Mouse (Mus musculus): Measurements from ENCODE around the gene Prcd. TPM values are rescaled to one million over a fixed set of nuclear protein-coding genes. Genes with fewer than 3 reads are reported as not detected.

The Prcd gene
- polyA plus RNA-seq, 1 experiment = 2.8 TPM

DNA sequence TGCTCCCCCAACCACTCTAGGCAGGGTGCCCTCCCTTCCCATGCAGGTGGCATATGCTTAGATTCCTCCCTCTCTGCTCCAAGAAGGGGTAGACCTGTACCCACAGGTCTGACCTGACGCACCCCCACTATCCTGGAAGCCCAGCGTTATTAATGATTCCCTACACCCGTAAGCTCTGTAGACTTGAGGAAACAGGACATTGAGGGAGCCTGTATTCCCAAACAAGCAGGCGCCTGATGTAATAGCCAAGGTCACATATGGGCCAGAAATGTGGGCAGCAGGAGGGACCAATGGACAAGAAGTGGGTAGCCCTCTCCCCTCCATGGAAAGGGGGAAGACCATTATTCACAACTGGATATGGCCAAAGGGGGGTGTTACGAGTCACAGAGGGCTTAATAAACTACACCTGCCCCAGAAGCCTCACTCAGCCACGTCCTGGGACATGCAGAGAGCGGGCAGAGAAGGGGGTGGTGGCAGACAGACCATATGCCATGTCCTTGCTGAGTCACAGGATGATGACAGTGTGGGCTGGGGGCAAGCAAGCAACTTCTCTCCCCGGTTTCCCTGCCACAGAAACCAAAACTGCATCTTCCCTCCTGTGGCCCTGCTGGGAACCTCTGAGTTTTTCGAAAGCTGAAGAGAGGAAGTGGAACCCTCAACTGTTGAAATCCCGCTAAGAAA lies 36.8 kb upstream of the Prcd start:
- TF ChIP-seq POLR2A (IDR thresholded peaks at IDR 0.05; ENCODE audit: borderline replicate concordance, extremely low read depth, low read depth, low read length) (no peak), CTCF (IDR thresholded peaks at IDR 0.05; ENCODE audit: insufficient read depth, low read length) (no peak)
- H3K4me1 ChIP-seq (ENCODE audit: control insufficient read depth, insufficient read depth, low read length) = peaks cover 58% of the 10 kb centered on the region
- 38% methylated on average over 10 of the region's 10 CpGs for WGBS
- DNase-seq = no peak
- H3K4me3 ChIP-seq (replicated peaks; ENCODE audit: extremely low read depth, low read depth, low read length) = no peak overlapping the region

DNA sequence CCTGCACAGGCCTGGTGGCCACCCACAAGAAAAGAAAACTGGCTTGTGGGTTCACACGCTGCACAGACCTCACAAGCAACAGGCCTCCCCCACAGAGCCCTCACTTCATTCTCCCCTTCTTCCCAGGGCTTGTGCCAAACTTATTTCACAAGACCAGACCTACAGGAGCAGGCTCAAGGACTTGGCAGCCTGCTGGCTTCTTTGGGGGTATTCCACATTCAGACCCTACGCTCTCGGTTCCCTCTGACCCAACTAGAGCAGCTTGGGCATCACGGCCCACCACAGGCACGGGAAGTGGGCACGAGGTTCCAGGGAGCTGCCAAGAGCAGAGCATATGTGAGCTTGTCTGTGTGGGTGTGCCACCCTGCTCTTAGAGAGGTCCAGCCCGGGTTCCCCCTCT lies 35.7 kb upstream of the Prcd start:
- WGBS = 36% methylated on average over 7 of the region's 7 CpGs
- Histone ChIP-seq H3K4me1 (ENCODE audit: control insufficient read depth, insufficient read depth, low read length) (peaks cover 68% of the 10 kb centered on the region), H3K4me3 (replicated peaks; ENCODE audit: extremely low read depth, low read depth, low read length) (no peak overlapping the region)
- no peak for TF ChIP-seq POLR2A (IDR thresholded peaks at IDR 0.05; ENCODE audit: borderline replicate concordance, extremely low read depth, low read depth, low read length)
- DNase-seq = peak; percentile 60

DNA sequence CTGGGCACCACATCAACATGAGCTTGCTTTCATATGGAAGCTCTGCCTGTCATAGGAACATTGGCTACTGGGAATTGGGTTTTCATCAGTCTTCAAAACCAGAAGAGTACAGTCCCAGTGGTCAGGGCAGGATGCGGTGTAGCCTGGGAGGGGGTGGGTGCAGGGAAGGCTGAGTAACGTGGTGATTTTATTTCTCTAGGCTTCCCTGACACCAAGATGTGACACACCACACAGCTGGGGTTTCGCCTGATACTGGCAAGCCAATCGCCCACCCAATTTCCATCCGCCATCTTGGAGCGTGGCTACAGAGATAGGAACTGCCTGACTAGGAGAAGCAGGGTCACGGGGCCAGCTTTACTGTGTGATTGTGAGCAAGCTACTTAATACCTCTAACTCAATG lies 34.7 kb upstream of the Prcd start:
- no peak for TF ChIP-seq POLR2A (IDR thresholded peaks at IDR 0.05; ENCODE audit: borderline replicate concordance, extremely low read depth, low read depth, low read length)
- TF ChIP-seq CTCF (IDR thresholded peaks at IDR 0.05; ENCODE audit: insufficient read depth, low read length) = no peak
- WGBS = 83% methylated on average over 7 of the region's 7 CpGs
- Histone ChIP-seq H3K4me3 (replicated peaks; ENCODE audit: extremely low read depth, low read depth, low read length) (no peak overlapping the region), H3K4me1 (ENCODE audit: control insufficient read depth, insufficient read depth, low read length) (peaks cover 75% of the 10 kb centered on the region)
- DNase-seq = no peak

DNA sequence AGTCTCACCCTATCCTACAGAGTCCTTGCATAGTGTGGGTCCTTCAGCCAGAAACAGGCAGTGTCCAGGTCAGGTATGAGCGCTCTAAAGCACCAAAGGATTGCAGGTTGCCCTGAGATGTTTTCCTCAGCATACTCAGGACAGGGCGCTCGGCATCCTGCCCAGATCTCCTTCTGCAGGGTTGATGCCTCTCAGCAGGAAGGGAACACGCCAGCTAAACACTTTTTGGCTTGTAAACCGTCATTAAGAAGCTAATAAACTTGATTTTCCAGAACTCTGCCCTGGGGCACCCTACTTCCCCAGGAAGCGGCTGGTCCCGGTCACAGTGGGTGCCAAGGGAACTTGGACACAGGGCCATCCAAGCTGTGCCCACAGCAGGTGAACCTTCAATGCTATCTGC lies 34.2 kb upstream of the Prcd start:
- no peak for TF ChIP-seq CTCF (IDR thresholded peaks at IDR 0.05; ENCODE audit: insufficient read depth, low read length)
- TF ChIP-seq POLR2A (IDR thresholded peaks at IDR 0.05; ENCODE audit: borderline replicate concordance, extremely low read depth, low read depth, low read length) = no peak
- H3K4me3 ChIP-seq (replicated peaks; ENCODE audit: extremely low read depth, low read depth, low read length) = no peak overlapping the region
- H3K4me1 ChIP-seq (ENCODE audit: control insufficient read depth, insufficient read depth, low read length) = peaks cover 75% of the 10 kb centered on the region
- WGBS = 44% methylated on average over 7 of the region's 7 CpGs
- peak; percentile 77 for DNase-seq

DNA sequence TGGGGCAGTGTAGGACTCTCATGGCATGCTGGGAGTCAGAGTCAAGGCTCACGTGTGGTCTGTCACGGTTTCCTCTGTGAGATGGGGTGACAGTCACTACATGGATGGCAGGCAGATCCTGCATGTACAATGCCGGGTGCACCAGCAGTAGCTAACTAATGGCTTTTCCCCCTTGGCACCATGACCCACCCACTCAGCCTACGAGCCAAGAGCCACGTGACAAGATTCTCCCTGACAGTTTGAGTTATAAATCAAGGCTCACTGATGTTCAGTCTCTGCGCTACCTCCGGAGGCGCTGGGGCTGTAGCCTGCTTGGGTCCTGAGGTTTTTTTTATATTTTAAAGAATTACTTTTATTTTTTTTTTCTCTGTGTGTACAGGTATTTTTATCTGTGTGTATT lies 33.8 kb upstream of the Prcd start:
- no peak overlapping the region for H3K4me3 ChIP-seq (replicated peaks; ENCODE audit: extremely low read depth, low read depth, low read length)
- peaks cover 76% of the 10 kb centered on the region for H3K4me1 ChIP-seq (ENCODE audit: control insufficient read depth, insufficient read depth, low read length)
- no peak for TF ChIP-seq CTCF (IDR thresholded peaks at IDR 0.05; ENCODE audit: insufficient read depth, low read length)
- TF ChIP-seq POLR2A (IDR thresholded peaks at IDR 0.05; ENCODE audit: borderline replicate concordance, extremely low read depth, low read depth, low read length) = no peak
- no peak for DNase-seq
- 24% methylated on average over 8 of the region's 8 CpGs for whole genome bisulfite sequencing

- TF ChIP-seq POLR2A (IDR thresholded peaks at IDR 0.05; ENCODE audit: borderline replicate concordance, extremely low read depth, low read depth, low read length) (no peak), CTCF (IDR thresholded peaks at IDR 0.05; ENCODE audit: insufficient read depth, low read length) (no peak)
- Histone ChIP-seq H3K4me1 (ENCODE audit: control insufficient read depth, insufficient read depth, low read length) (peaks cover 72% of the 10 kb centered on the region), H3K4me3 (replicated peaks; ENCODE audit: extremely low read depth, low read depth, low read length) (no peak overlapping the region)
- DNase-seq = peak; percentile 65
- WGBS = 39% methylated on average over 9 of the region's 9 CpGs
Measured at GRCm38 (mm10) chr11:116620073-116620472, 33.3 kb upstream of the Prcd start.

GRCm38 (mm10) chr11:116620559-116621253 lies 32.6 kb upstream of the Prcd start:
- H3K4me1 ChIP-seq (ENCODE audit: control insufficient read depth, insufficient read depth, low read length) = peaks cover 68% of the 10 kb centered on the region
- DNase-seq = no peak
- H3K4me3 ChIP-seq (replicated peaks; ENCODE audit: extremely low read depth, low read depth, low read length) = no peak overlapping the region
- TF ChIP-seq CTCF (IDR thresholded peaks at IDR 0.05; ENCODE audit: insufficient read depth, low read length) = no peak
- TF ChIP-seq POLR2A (IDR thresholded peaks at IDR 0.05; ENCODE audit: borderline replicate concordance, extremely low read depth, low read depth, low read length) = no peak
- WGBS = 52% methylated on average over 10 of the region's 10 CpGs

- H3K4me1 ChIP-seq (ENCODE audit: control insufficient read depth, insufficient read depth, low read length) = peaks cover 67% of the 10 kb centered on the region
- 6% methylated on average over 6 of the region's 6 CpGs for WGBS
- peak; percentile 85 for DNase-seq
- TF ChIP-seq CTCF (IDR thresholded peaks at IDR 0.05; ENCODE audit: insufficient read depth, low read length) (no peak), POLR2A (IDR thresholded peaks at IDR 0.05; ENCODE audit: borderline replicate concordance, extremely low read depth, low read depth, low read length) (no peak; the same call in 1 of the 2 replicates)
- H3K4me3 ChIP-seq (replicated peaks; ENCODE audit: extremely low read depth, low read depth, low read length) = no peak overlapping the region
Measured at GRCm38 (mm10) chr11:116621258-116621704, 32.1 kb upstream of the Prcd start.

DNA sequence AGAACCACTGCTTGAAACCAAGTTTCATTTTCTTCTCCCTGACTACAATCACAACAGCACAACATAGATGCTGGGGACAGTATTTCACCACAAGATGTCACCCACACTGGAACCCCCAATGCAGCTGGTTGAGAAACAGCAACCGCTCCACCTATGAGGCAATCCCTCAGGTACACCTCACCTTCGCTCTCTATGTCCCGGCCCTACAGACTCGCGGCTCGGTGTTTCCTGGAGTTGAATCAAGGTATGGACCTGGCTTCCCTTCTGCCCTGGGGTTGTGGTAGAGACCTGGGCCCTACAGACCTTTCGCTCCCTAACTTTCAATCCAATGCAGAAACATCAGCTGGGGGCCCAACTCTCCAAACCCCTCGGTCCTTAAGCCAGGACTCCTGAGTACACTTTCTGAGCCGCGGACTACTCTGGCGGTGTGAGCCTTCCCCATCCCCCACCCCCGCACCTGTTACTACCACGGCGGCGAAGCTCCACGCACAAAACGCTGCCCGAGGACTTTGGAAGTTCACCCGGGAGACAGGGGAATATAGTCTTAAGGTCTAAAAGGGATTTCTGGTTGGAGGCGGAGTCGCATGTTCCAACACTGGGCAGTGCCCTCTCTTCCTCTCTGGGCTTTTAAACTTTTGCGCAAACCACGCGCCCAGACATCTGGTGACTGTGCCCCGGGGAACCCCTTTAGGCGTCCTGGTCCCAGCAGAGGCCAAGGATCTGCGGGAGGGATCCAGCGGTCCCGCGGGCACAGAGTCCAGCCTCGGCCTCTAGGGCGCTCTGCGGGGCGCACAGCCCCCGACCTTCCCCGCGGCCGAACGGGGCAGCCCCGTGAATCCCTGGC lies 29.8 kb upstream of the Prcd start:
- WGBS = 8% methylated on average over 40 of the region's 40 CpGs
- peak overlapping the region; percentile 83 for H3K4me3 ChIP-seq (replicated peaks; ENCODE audit: extremely low read depth, low read depth, low read length)
- TF ChIP-seq CTCF (IDR thresholded peaks at IDR 0.05; ENCODE audit: insufficient read depth, low read length) = no peak
- no peak for TF ChIP-seq POLR2A (IDR thresholded peaks at IDR 0.05; ENCODE audit: borderline replicate concordance, extremely low read depth, low read depth, low read length)
- H3K4me1 ChIP-seq (ENCODE audit: control insufficient read depth, insufficient read depth, low read length) = peaks cover 48% of the 10 kb centered on the region
- peak; percentile 54 for DNase-seq

Measured in lung, adult 2 months (tissue).